Mouse (Mus musculus) embryonic fibroblast, embryonic 13.5 days (primary cell): Measurements from ENCODE around the gene Zmym5.

Experiments
- CTCF ChIP-seq: IDR thresholded peaks from 2 replicates; pipeline ENCODE4 v1.5.1; 2011; ENCODE audit warnings: mild to moderate bottlenecking, control low read depth, low read length, moderate library complexity, borderline replicate concordance; ENCODE audit not compliant: insufficient read depth
- POLR2A ChIP-seq: IDR thresholded peaks from 2 replicates; pipeline ENCODE4 v1.6.1; 2011; ENCODE audit warnings: low read depth, mild to moderate bottlenecking, control low read depth, low read length, moderate library complexity

GRCm38 (mm10) chr14:56817131-56817530 lies 5.6 kb upstream of the Zmym5 start:
- TF ChIP-seq POLR2A (no peak), CTCF (no peak)
